Mouse (Mus musculus): Measurements from ENCODE around the gene Gm3127.
"Not testable (repeated sequence)": the region's sequence is repeated elsewhere in the genome, so short reads cannot be mapped to it uniquely, and the experiment has no call there.

Gm3127 gene

DNA sequence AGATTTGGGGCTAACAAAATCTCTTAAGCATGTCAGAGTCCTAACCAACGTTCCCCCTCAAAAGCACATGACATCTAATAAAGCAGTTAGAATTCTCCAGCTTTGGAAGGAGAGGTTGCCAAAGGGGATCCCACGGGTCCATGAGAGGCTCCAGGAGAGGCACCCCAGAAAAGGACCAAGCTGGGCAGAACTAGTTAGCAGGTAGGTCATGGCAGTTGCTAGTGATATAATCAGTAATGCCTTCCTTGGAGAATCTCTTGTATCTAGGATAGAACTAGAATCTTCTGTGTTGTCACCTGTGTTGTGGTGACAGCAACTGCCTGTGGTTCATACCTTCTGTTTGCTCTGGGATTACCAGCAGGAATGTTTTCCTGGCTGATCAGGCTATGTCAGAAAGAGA is at the start of gene Gm3127:
Gene Gm3127, plus strand, starts transcription at position 301 of the 400 bp plus-strand sequence.
- in situ Hi-C loops (cut with MboI; ENCODE audit: unreplicated experiment in 2 of 2), result not testable (repeated sequence)

- in situ Hi-C loops (cut with MboI; ENCODE audit: unreplicated experiment in 2 of 2), result not testable (repeated sequence)
Observed at GRCm38 (mm10) chr14:4141646-4142045, 23.2 kb upstream of the Gm3127 start.

- in situ Hi-C loops (cut with MboI; ENCODE audit: unreplicated experiment in 2 of 2), result not testable (repeated sequence)
Observed at GRCm38 (mm10) chr14:4182030-4182429, 17.2 kb downstream of the Gm3127 start.

DNA sequence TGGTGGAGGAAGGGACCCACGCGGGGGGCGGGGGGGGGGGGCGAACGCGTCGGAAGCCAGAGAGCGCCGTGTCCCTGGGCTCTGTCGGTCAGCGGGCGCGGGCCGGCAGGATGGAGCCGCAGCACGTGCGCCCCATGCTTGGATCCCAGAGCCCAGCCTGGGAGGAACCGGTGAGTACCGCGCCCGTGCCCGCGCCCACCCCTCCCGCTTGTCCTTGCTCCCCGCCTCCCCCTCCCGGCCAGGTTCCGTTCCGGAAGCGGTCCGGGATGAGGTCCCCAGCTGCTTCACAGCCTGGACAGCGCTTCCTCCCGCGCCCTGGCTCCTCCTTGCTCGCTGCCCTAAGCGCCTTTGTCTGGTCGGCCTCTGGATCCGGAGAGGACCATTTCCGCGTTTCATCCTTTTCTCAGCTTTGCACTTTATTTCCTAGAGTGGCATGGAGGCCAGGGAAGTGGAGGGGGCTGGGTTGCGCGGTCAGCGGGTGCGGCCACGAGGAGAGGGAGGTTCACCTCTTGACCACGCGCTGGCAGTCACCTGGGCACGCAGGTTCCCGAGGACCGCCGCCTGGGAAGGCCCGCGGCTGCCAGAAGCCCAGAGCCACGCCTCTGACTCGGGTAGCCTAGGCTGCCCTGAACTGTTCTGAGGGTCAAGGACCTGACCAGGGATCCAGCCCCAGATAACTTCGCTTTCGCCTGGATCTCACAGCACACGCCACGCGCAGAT is 17.8 kb downstream of the Gm3127 start, which contains the start of gene Gm2974:
Gene Gm2974, plus strand, starts transcription at position 86 of the 720 bp plus-strand sequence.
- in situ Hi-C loops (cut with MboI; ENCODE audit: unreplicated experiment in 2 of 2), result not testable (repeated sequence)

DNA sequence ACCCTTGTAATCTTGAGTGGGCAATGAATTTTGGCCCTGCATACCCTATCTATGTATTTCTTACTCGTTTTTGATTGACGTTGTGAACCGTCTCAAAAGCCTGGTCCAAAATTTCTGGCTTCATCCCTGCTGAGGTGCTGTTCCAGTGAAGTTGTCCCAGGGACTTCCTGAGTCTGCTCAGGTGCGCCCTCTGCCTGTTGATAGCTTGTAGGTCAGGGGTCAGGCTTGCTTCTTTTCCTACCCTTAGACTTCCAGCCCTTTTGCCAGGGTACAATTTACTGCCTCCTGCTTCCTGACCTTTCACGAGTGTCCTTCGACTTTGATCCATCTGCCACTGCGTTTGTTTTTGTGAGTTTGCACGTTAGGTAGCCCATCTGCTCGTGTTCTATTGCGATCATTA is 18.5 kb downstream of the Gm3127 start:
- in situ Hi-C loops (cut with MboI; ENCODE audit: unreplicated experiment in 2 of 2), result not testable (repeated sequence)

All from v-Abl transformed pro-B cells (cell line).